ENCODE assay signal across 8 mouse cellular contexts in genomic region chr12:14149843-14150567, GRCm38 (mm10). TPM values are rescaled to one million over a fixed set of nuclear protein-coding genes. Genes with fewer than 3 reads are reported as not detected.
DNase-seq lines count a peak whose midpoint lies in the region; ATAC-seq and TF ChIP-seq lines count a peak whose summit lies in the region.

No protein-coding gene starts in this region.

- H3K4me1 ChIP-seq in hindbrain, embryonic 16.5 days (ENCODE audit: control insufficient read depth, insufficient read depth, low read depth, low read length) = peaks cover 14% of the 10 kb centered on the region

- no peak overlapping the region for H3K27ac ChIP-seq in gastrocnemius, adult 2 months
- H3K27ac ChIP-seq in hindbrain, embryonic 16.5 days (ENCODE audit: low read depth, low read length) = peak overlapping the region; percentile 77
- H3K27ac ChIP-seq in left cerebral cortex, adult 2 months = peak overlapping the region; percentile 88

- no peaks in the 10 kb centered on the region for H3K9me3 ChIP-seq in hindbrain, embryonic 16.5 days (ENCODE audit: control insufficient read depth, low read length)

- H3K4me2 ChIP-seq in hindbrain, embryonic 16.5 days (ENCODE audit: low read length) = peak overlapping the region; percentile 73

- peak; percentile 62 to 72 for DNase-seq in adrenal gland, adult 18-20 months (ENCODE audit: low spot score in 2 of 2)
- DNase-seq in cerebellum, postnatal 4 days (ENCODE audit: low spot score in 2 of 2) = peak; percentile 52 to 75
- DNase-seq in gastrocnemius, adult 2 months = peak; percentile 36
- peak; percentile 81 to 83 for DNase-seq in left cerebral cortex, adult 2 months (ENCODE audit: extremely low spot score in 1 of 2, low spot score in 2 of 2)
- DNase-seq in lung, postnatal 14 days = peak; percentile 71
- DNase-seq in right cerebral cortex, postnatal 14 days = peak; percentile 83
- DNase-seq in c-Kit-positive CD71-positive TER-119-positive erythroid progenitor cells, embryonic 14.5 days (ENCODE audit: low spot score) = no peak

- peak overlapping the region; percentile 61 for H3K4me3 ChIP-seq in gastrocnemius, adult 2 months
- peak overlapping the region; percentile 70 for H3K4me3 ChIP-seq in hindbrain, embryonic 16.5 days (ENCODE audit: low read length)
- H3K4me3 ChIP-seq in left cerebral cortex, adult 2 months = peak overlapping the region; percentile 75

- TF ChIP-seq CTCF in gastrocnemius, adult 2 months (IDR thresholded peaks at IDR 0.05) = peak; percentile 39
- TF ChIP-seq CTCF in left cerebral cortex, adult 2 months (IDR thresholded peaks at IDR 0.05) = peak; percentile 65

- H3K36me3 ChIP-seq in hindbrain, embryonic 16.5 days (ENCODE audit: control insufficient read depth, insufficient read depth, low read length) = no peaks in the 10 kb centered on the region

- H3K9ac ChIP-seq in hindbrain, embryonic 16.5 days (ENCODE audit: low read depth, low read length) = peak overlapping the region; percentile 82

- ATAC-seq in hindbrain, embryonic 16.5 days = peak; percentile 32; the same call in 1 of the 2 replicates

- under 1% methylated on average over 58 of the region's 59 CpGs for WGBS in hindbrain, embryonic 16.5 days

- no peaks in the 10 kb centered on the region for H3K27me3 ChIP-seq in hindbrain, embryonic 16.5 days (replicated peaks; ENCODE audit: control insufficient read depth, insufficient read depth, low read length)

- intact Hi-C loops in gastrocnemius, adult 2 months (cut with DNase I) = no loop called here
- intact Hi-C loops in left cerebral cortex, adult 2 months (cut with DNase I) = loop anchor here (2.0 to 10.0 kb wide), 10 partner anchors 67 to 1355 kb away; no protein-coding TSS in a partner anchor

RNA-seq across cellular contexts. Expression of gene Fam84a, which starts 1.8 kb away (rescaled TPM):
- total RNA-seq in adrenal gland, adult 18-20 months (2021) = 10 to 100 TPM in 1 of 2 experiments, 1 to 10 TPM in 1; 2.5 to 13.8 TPM
- total RNA-seq in gastrocnemius, adult 2 months (2021) = under 1 TPM in 1 of 2 experiments, not detected in 1; 0.05 TPM
- 75.2 and 84.4 TPM in 2 replicates for polyA plus RNA-seq in hindbrain, embryonic 16.5 days (2015; fragmentation: Nextera tagmentation; extraction: Ambion mirVana)
- 10 to 100 TPM; 87.5 to 89.6 TPM for total RNA-seq in left cerebral cortex, adult 2 months (2021)

Comparison
In these comparisons a context has a peak if more than half of its experiments do, and no peak if none do; other contexts are left out.
1. RNA of gene Fam84a, which starts 1.8 kb away (total RNA-seq): 87.5 to 89.6 TPM in left cerebral cortex, adult 2 months; 2.5 to 13.8 TPM in adrenal gland, adult 18-20 months and 0.05 TPM in gastrocnemius, adult 2 months; every median in the first group is over 4 times any median in the second.
2. Peak in every context shown above with its lines, with median percentiles within 50 percentile points of each other: H3K4me3 ChIP-seq.